Mouse (Mus musculus) cerebellum, postnatal 14 days (tissue): Measurements from ENCODE around the gene Abtb2.

ENCODE experiments used
- DNase-seq, 2 experiments: peaks; one replicate each; pipeline ENCODE4 v3.0.0; 2021; ENCODE audit warnings: mixed read lengths in 2 of 2

Abtb2 gene

GRCm38 (mm10) chr2:103746761-103747160 lies 180.7 kb downstream of the Abtb2 start:
- DNase-seq = no peak

GRCm38 (mm10) chr2:103747891-103748290 lies 181.8 kb downstream of the Abtb2 start:
- no peak for DNase-seq

GRCm38 (mm10) chr2:103749091-103749490 lies 183.0 kb downstream of the Abtb2 start:
- no peak for DNase-seq

GRCm38 (mm10) chr2:103751771-103752170 lies 185.7 kb downstream of the Abtb2 start:
- no peak for DNase-seq

- no peak for DNase-seq
Observed at GRCm38 (mm10) chr2:103754614-103755013, 188.5 kb downstream of the Abtb2 start.

- DNase-seq = no peak
Observed at GRCm38 (mm10) chr2:103755458-103756085, 189.5 kb downstream of the Abtb2 start.

GRCm38 (mm10) chr2:103760421-103760820 lies 194.3 kb downstream of the Abtb2 start:
- no peak for DNase-seq

- DNase-seq = peak; percentile 99
Observed at GRCm38 (mm10) chr2:103760906-103761716, 195.0 kb downstream of the Abtb2 start, which contains the start of gene Nat10. Nat10 (minus strand) TSS chr2:103761270.

- no peak for DNase-seq
Observed at GRCm38 (mm10) chr2:103761993-103762392, 195.9 kb downstream of the Abtb2 start.

- no peak for DNase-seq
Observed at GRCm38 (mm10) chr2:103762492-103762891, 196.4 kb downstream of the Abtb2 start.
